Mouse (Mus musculus): ENCODE measurements around the gene Best1. TPM values are rescaled to one million over a fixed set of nuclear protein-coding genes. Genes with fewer than 3 reads are reported as not detected.

Gene Best1
- polyA plus RNA-seq (2014; fragmentation: Nextera tagmentation; extraction: Ambion mirVana), result 2.3 and 2.6 TPM in 2 replicates

- WGBS, result 79% methylated on average over 7 of the region's 7 CpGs
- Histone ChIP-seq H3K36me3 (replicated peaks; ENCODE audit: control insufficient read depth, insufficient read depth) (no peaks in the 10 kb centered on the region), H3K9me3 (ENCODE audit: control insufficient read depth, low read length) (no peaks in the 10 kb centered on the region), H3K4me1 (replicated peaks; ENCODE audit: control insufficient read depth, insufficient read depth, low read length) (no peaks in the 10 kb centered on the region), H3K9ac (no peak within 1 kb of the TSS), H3K4me3 (replicated peaks; ENCODE audit: low read length) (no peak within 1 kb of the TSS), H3K4me2 (replicated peaks) (no peak within 1 kb of the TSS), H3K27me3 (ENCODE audit: control insufficient read depth, insufficient read depth, low read length) (no peaks in the 10 kb centered on the region), H3K27ac (no peak within 1 kb of the TSS)
- no peak for DNase-seq (ENCODE audit: low spot score)
- no peak for ATAC-seq (ENCODE audit: low FRiP score)
Observed at GRCm38 (mm10) chr19:10001206-10001969, at the start of gene Best1, which contains the start of gene Rab3il1. Best1 (minus strand) TSS chr19:10001633. Rab3il1 (plus strand) TSS chr19:10001669.

DNA sequence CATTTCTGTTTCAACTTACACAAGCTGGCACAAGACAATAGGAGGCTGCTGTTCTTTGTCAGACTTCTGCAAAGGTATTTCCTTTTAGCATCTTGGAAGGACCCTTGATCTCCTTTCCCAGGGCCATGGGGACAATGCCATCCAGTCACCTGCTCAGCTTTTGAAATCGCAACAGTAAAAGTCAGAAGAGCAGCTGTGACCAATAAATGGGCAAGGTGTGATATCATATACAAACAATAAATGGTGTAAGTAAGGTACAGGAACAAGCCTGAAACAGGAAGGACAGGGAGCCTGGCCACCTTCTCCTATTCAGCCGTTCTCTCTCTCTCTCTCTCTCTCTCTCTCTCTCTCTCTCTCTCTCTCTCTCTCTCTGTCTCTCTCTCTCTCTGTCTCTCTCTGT, 49.0 kb upstream of the Best1 start:
- H3K9me3 ChIP-seq (ENCODE audit: control insufficient read depth, low read length), result no peaks in the 10 kb centered on the region
- H3K36me3 ChIP-seq (replicated peaks; ENCODE audit: control insufficient read depth, insufficient read depth), result peaks cover 13% of the 10 kb centered on the region
- H3K9ac ChIP-seq, result no peak overlapping the region
- no peak overlapping the region for H3K4me2 ChIP-seq (replicated peaks)
- no peak overlapping the region for H3K4me3 ChIP-seq (replicated peaks; ENCODE audit: low read length)
- DNase-seq (ENCODE audit: low spot score), result no peak
- H3K27me3 ChIP-seq (ENCODE audit: control insufficient read depth, insufficient read depth, low read length), result no peaks in the 10 kb centered on the region
- H3K4me1 ChIP-seq (replicated peaks; ENCODE audit: control insufficient read depth, insufficient read depth, low read length), result no peaks in the 10 kb centered on the region
- ATAC-seq (ENCODE audit: low FRiP score), result no peak
- H3K27ac ChIP-seq, result no peak overlapping the region
- 93% methylated on average over 2 of the region's 2 CpGs for WGBS

GRCm38 (mm10) chr19:10049533-10049932, 48.1 kb upstream of the Best1 start:
- Histone ChIP-seq H3K4me2 (replicated peaks) (no peak overlapping the region), H3K4me1 (replicated peaks; ENCODE audit: control insufficient read depth, insufficient read depth, low read length) (no peaks in the 10 kb centered on the region), H3K27ac (no peak overlapping the region), H3K36me3 (replicated peaks; ENCODE audit: control insufficient read depth, insufficient read depth) (peaks cover 13% of the 10 kb centered on the region), H3K9ac (no peak overlapping the region), H3K4me3 (replicated peaks; ENCODE audit: low read length) (no peak overlapping the region), H3K27me3 (ENCODE audit: control insufficient read depth, insufficient read depth, low read length) (no peaks in the 10 kb centered on the region), H3K9me3 (ENCODE audit: control insufficient read depth, low read length) (no peaks in the 10 kb centered on the region)
- no peak for DNase-seq (ENCODE audit: low spot score)
- ATAC-seq (ENCODE audit: low FRiP score), result no peak

- DNase-seq (ENCODE audit: low spot score), result no peak
- 68% methylated on average over 3 of the region's 3 CpGs for WGBS
- H3K4me3 ChIP-seq (replicated peaks; ENCODE audit: low read length), result no peak overlapping the region
Observed at GRCm38 (mm10) chr19:10046983-10047382, 45.5 kb upstream of the Best1 start.

DNA sequence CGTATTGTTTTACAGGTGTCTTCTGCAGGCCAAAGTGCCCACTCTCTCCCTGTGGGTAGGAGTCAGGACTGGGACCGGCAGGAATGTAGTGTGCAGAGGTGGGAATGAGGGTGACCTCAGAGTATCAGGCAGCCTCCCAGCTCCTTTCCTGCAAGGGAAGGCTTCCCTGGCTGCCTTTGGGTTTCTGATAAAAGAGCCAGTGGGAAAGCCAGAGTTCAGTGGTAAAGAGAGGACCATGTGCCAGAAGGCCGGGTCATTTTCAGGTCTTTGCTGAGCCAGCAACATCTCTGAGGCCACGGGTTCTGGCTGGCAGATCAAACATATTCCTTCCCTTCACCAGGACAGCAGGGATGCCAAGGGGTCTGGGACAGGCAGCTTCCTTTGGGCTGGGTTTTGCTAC, 44.9 kb upstream of the Best1 start:
- H3K4me3 ChIP-seq (replicated peaks; ENCODE audit: low read length), result no peak overlapping the region
- peaks cover 15% of the 10 kb centered on the region for H3K4me1 ChIP-seq (replicated peaks; ENCODE audit: control insufficient read depth, insufficient read depth, low read length)
- H3K4me2 ChIP-seq (replicated peaks), result no peak overlapping the region
- no peaks in the 10 kb centered on the region for H3K9me3 ChIP-seq (ENCODE audit: control insufficient read depth, low read length)
- 85% methylated on average over 4 of the region's 4 CpGs for whole genome bisulfite sequencing
- DNase-seq (ENCODE audit: low spot score) (no peak), ATAC-seq (ENCODE audit: low FRiP score) (no peak)
- H3K36me3 ChIP-seq (replicated peaks; ENCODE audit: control insufficient read depth, insufficient read depth), result no peaks in the 10 kb centered on the region
- no peaks in the 10 kb centered on the region for H3K27me3 ChIP-seq (ENCODE audit: control insufficient read depth, insufficient read depth, low read length)
- no peak overlapping the region for H3K27ac ChIP-seq
- no peak overlapping the region for H3K9ac ChIP-seq

More at GRCm38 (mm10) chr19:10046983-10047382, 45.5 kb upstream of the Best1 start:
- Histone ChIP-seq H3K36me3 (replicated peaks; ENCODE audit: control insufficient read depth, insufficient read depth) (no peaks in the 10 kb centered on the region), H3K4me1 (replicated peaks; ENCODE audit: control insufficient read depth, insufficient read depth, low read length) (peaks cover 14% of the 10 kb centered on the region), H3K4me2 (replicated peaks) (no peak overlapping the region), H3K9ac (no peak overlapping the region), H3K27me3 (ENCODE audit: control insufficient read depth, insufficient read depth, low read length) (no peaks in the 10 kb centered on the region), H3K9me3 (ENCODE audit: control insufficient read depth, low read length) (no peaks in the 10 kb centered on the region), H3K27ac (no peak overlapping the region)
- ATAC-seq (ENCODE audit: low FRiP score), result no peak

GRCm38 (mm10) chr19:10045707-10046106, 44.3 kb upstream of the Best1 start:
- peaks cover 20% of the 10 kb centered on the region for H3K4me1 ChIP-seq (replicated peaks; ENCODE audit: control insufficient read depth, insufficient read depth, low read length)
- no peak overlapping the region for H3K4me2 ChIP-seq (replicated peaks)
- no peaks in the 10 kb centered on the region for H3K27me3 ChIP-seq (ENCODE audit: control insufficient read depth, insufficient read depth, low read length)
- ATAC-seq (ENCODE audit: low FRiP score), result no peak
- no peaks in the 10 kb centered on the region for H3K36me3 ChIP-seq (replicated peaks; ENCODE audit: control insufficient read depth, insufficient read depth)
- no peak overlapping the region for H3K27ac ChIP-seq
- no peak overlapping the region for H3K9ac ChIP-seq
- no peak overlapping the region for H3K4me3 ChIP-seq (replicated peaks; ENCODE audit: low read length)
- no peak for DNase-seq (ENCODE audit: low spot score)
- no peaks in the 10 kb centered on the region for H3K9me3 ChIP-seq (ENCODE audit: control insufficient read depth, low read length)
- WGBS, result 88% methylated on average over 2 of the region's 2 CpGs

DNA sequence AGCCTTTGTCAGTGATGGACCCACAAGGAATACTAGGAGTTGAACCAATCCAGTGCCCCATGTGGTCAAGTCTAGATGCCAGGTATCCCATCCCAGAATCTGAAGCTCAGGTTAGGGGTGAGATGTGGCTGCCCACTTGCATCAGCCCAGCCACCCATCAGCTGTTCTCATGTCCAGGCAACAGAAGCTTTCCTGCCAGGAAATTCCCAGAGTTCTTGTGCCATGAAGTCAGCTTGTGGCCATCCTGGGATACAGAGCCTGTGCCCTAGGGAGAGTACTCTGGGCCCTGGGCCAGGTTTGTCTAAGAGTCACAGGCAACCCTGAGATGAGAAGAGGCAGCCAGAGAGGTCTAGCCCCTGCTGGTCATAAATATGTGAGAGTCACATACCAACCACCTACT, 42.2 kb upstream of the Best1 start:
- Histone ChIP-seq H3K9me3 (ENCODE audit: control insufficient read depth, low read length) (no peaks in the 10 kb centered on the region), H3K36me3 (replicated peaks; ENCODE audit: control insufficient read depth, insufficient read depth) (no peaks in the 10 kb centered on the region), H3K27me3 (ENCODE audit: control insufficient read depth, insufficient read depth, low read length) (no peaks in the 10 kb centered on the region), H3K4me3 (replicated peaks; ENCODE audit: low read length) (no peak overlapping the region), H3K4me2 (replicated peaks) (peak overlapping the region; percentile 97; the same call in 1 of the 2 replicates), H3K9ac (no peak overlapping the region), H3K27ac (no peak overlapping the region), H3K4me1 (replicated peaks; ENCODE audit: control insufficient read depth, insufficient read depth, low read length) (peaks cover 20% of the 10 kb centered on the region)
- no peak for DNase-seq (ENCODE audit: low spot score)
- no peak for ATAC-seq (ENCODE audit: low FRiP score)

DNA sequence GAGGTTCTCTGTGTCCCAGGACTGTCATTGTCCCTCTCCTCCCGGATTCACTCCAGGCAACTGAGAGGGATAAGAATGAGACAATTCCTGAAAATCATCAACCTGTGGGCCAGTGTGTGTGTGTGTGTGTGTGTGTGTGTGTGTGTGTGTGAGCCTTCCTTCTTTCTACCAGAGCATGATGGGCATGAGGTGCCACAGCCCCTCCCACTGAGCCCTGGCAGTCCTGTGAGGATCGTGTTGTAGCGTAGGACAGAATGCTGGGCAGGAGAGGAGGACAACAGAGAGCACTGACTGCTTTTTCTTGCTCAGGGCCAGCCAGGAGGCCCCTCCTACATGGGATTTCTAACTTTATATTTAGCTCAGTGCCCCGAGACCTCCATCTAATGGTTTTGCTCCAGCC, 41.4 kb upstream of the Best1 start:
- 82% methylated on average over 4 of the region's 4 CpGs for WGBS
- DNase-seq (ENCODE audit: low spot score) (no peak), ATAC-seq (ENCODE audit: low FRiP score) (no peak)
- peaks cover 20% of the 10 kb centered on the region for H3K4me1 ChIP-seq (replicated peaks; ENCODE audit: control insufficient read depth, insufficient read depth, low read length)
- peak overlapping the region; percentile 97 for H3K4me2 ChIP-seq (replicated peaks)
- no peak overlapping the region for H3K27ac ChIP-seq
- H3K27me3 ChIP-seq (ENCODE audit: control insufficient read depth, insufficient read depth, low read length), result no peaks in the 10 kb centered on the region
- H3K9ac ChIP-seq, result no peak overlapping the region
- no peaks in the 10 kb centered on the region for H3K36me3 ChIP-seq (replicated peaks; ENCODE audit: control insufficient read depth, insufficient read depth)
- H3K4me3 ChIP-seq (replicated peaks; ENCODE audit: low read length), result peak overlapping the region; percentile 73
- no peaks in the 10 kb centered on the region for H3K9me3 ChIP-seq (ENCODE audit: control insufficient read depth, low read length)

DNA sequence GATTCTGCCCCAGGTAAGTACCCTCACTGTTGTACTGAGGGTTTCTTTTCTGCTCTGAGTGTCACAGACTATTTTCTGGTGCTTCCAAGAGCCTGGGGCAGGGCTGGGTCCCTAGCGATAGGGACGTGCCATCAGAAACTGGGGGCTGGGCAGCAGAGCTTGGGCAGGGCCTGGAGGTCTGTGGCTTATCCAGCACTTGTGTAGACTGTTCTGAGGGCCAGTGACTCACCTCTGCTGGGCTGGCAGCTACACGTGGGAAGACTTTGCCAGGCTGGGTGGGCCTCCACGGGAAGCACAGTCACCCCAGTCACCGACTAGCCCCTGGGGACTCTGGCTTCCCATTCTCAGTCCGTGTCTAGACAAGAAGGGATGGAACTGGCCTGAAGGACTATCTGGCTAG, 40.8 kb upstream of the Best1 start:
- peak overlapping the region; percentile 80 for H3K9ac ChIP-seq
- 57% methylated on average over 6 of the region's 6 CpGs for WGBS
- no peak overlapping the region for H3K27ac ChIP-seq
- peaks cover 20% of the 10 kb centered on the region for H3K4me1 ChIP-seq (replicated peaks; ENCODE audit: control insufficient read depth, insufficient read depth, low read length)
- DNase-seq (ENCODE audit: low spot score) (no peak), ATAC-seq (ENCODE audit: low FRiP score) (no peak)
- peak overlapping the region; percentile 73 for H3K4me3 ChIP-seq (replicated peaks; ENCODE audit: low read length)
- peak overlapping the region; percentile 97 for H3K4me2 ChIP-seq (replicated peaks)
- H3K36me3 ChIP-seq (replicated peaks; ENCODE audit: control insufficient read depth, insufficient read depth), result no peaks in the 10 kb centered on the region
- H3K27me3 ChIP-seq (ENCODE audit: control insufficient read depth, insufficient read depth, low read length), result no peaks in the 10 kb centered on the region
- H3K9me3 ChIP-seq (ENCODE audit: control insufficient read depth, low read length), result no peaks in the 10 kb centered on the region

Data from hindbrain, embryonic 14.5 days (tissue).